Mouse (Mus musculus) heart, embryonic 16.5 days (tissue): ENCODE results near the gene Cemip. TPM values are rescaled to one million over a fixed set of nuclear protein-coding genes. Genes with fewer than 3 reads are reported as not detected.
A peak's percentile ranks its signal among the peaks of the same experiment; 100 is the strongest.

Source experiments
- ATAC-seq: fragments of 200-750 bp; cut with Nextera tagmentation; replicated peaks from 2 replicates; pipeline ENCODE4 v1.8.0; 2017; ENCODE audit warnings: moderate number of reproducible peaks; ENCODE audit not compliant: insufficient read depth, low FRiP score; ENCODE audit errors: extremely low read depth
- H3K27ac ChIP-seq: fragments of 300-500 bp; sonication (generic); 2 replicates; pipeline ENCODE4 v1.5.1; 2014; ENCODE audit warnings: mild to moderate bottlenecking, low read length, control low read depth, moderate library complexity
- H3K27me3 ChIP-seq: fragments of 300-500 bp; sonication (generic); 2 replicates; pipeline ENCODE4 v1.6.1; 2014; ENCODE audit warnings: low read length, mixed read lengths; ENCODE audit not compliant: control insufficient read depth, insufficient read depth
- H3K36me3 ChIP-seq: fragments of 300-500 bp; sonication (generic); 2 replicates; pipeline ENCODE4 v1.6.1; 2014; ENCODE audit not compliant: control insufficient read depth, insufficient read depth
- H3K4me1 ChIP-seq: fragments of 300-500 bp; sonication (generic); 2 replicates; pipeline ENCODE4 v1.6.1; 2014; ENCODE audit warnings: low read length, mixed read lengths; ENCODE audit not compliant: control insufficient read depth, insufficient read depth
- H3K4me2 ChIP-seq: fragments of 300-500 bp; sonication (generic); 2 replicates; pipeline ENCODE4 v1.6.1; 2014; ENCODE audit warnings: low read depth, mild to moderate bottlenecking, control low read depth, low read length
- H3K4me3 ChIP-seq: fragments of 300-500 bp; sonication (generic); 2 replicates; pipeline ENCODE4 v1.5.1; 2014; ENCODE audit warnings: mild to moderate bottlenecking, control low read depth, low read length
- H3K9ac ChIP-seq: fragments of 300-500 bp; sonication (generic); 2 replicates; pipeline ENCODE4 v1.6.1; 2014; ENCODE audit warnings: low read length, control low read depth
- H3K9me3 ChIP-seq: fragments of 300-500 bp; sonication (generic); replicated peaks from 2 replicates; pipeline ENCODE4 v1.6.1; 2016; ENCODE audit warnings: low read length; ENCODE audit not compliant: control insufficient read depth
- WGBS: fragments of 180-500 bp; shearing (Covaris S2); extraction: QIAGEN DNeasy Blood & Tissue Kit; methylation state at CpG from one replicate; pipeline ENCODE4 v1.1.7; 2014; 5-methylcytosine and 5-hydroxymethylcytosine counted together
- polyA plus RNA-seq: library from polyadenylated mRNA; unstranded; fragments of >200 nt; fragmentation: Nextera tagmentation; extraction: Ambion mirVana; gene quantifications from 2 replicates; pipeline ENCODE4 v1.2.1, GENCODE M21; 2015

The Cemip gene
- polyA plus RNA-seq, 1 experiment from 2014 or later = 0.32 TPM

GRCm38 (mm10) chr7:84045546-84045945 lies 40.8 kb downstream of the Cemip start:
- no peak for ATAC-seq
- Histone ChIP-seq H3K36me3 (no peaks in the 10 kb centered on the region), H3K4me3 (no peak overlapping the region), H3K27ac (no peak overlapping the region), H3K4me1 (no peaks in the 10 kb centered on the region), H3K4me2 (no peak overlapping the region), H3K27me3 (no peaks in the 10 kb centered on the region), H3K9me3 (no peaks in the 10 kb centered on the region), H3K9ac (no peak overlapping the region)
- 60% methylated on average over 4 of the region's 4 CpGs for WGBS

- no peaks in the 10 kb centered on the region for H3K9me3 ChIP-seq
- 77% methylated on average over 4 of the region's 4 CpGs for WGBS
- no peak overlapping the region for H3K27ac ChIP-seq
- H3K9ac ChIP-seq = no peak overlapping the region
- no peaks in the 10 kb centered on the region for H3K27me3 ChIP-seq
- no peak overlapping the region for H3K4me2 ChIP-seq
- no peak overlapping the region for H3K4me3 ChIP-seq
- H3K4me1 ChIP-seq = no peaks in the 10 kb centered on the region
- no peaks in the 10 kb centered on the region for H3K36me3 ChIP-seq
- no peak for ATAC-seq
Observed at GRCm38 (mm10) chr7:84044581-84045290, 41.6 kb downstream of the Cemip start.

- ATAC-seq = no peak
- Histone ChIP-seq H3K4me1 (no peaks in the 10 kb centered on the region), H3K4me2 (no peak overlapping the region), H3K9me3 (no peaks in the 10 kb centered on the region), H3K27ac (no peak overlapping the region), H3K4me3 (no peak overlapping the region), H3K36me3 (no peaks in the 10 kb centered on the region), H3K27me3 (no peaks in the 10 kb centered on the region), H3K9ac (no peak overlapping the region)
- WGBS = 50% methylated on average over 1 of the region's 1 CpGs
Observed at GRCm38 (mm10) chr7:84042726-84043125, 43.6 kb downstream of the Cemip start.

- H3K4me2 ChIP-seq = no peak overlapping the region
- ATAC-seq = no peak
- 60% methylated on average over 8 of the region's 8 CpGs for WGBS
- H3K27ac ChIP-seq = no peak overlapping the region
- H3K9me3 ChIP-seq = no peaks in the 10 kb centered on the region
- no peak overlapping the region for H3K4me3 ChIP-seq
- no peaks in the 10 kb centered on the region for H3K36me3 ChIP-seq
- no peak overlapping the region for H3K9ac ChIP-seq
- no peaks in the 10 kb centered on the region for H3K4me1 ChIP-seq
- H3K27me3 ChIP-seq = no peaks in the 10 kb centered on the region
Observed at GRCm38 (mm10) chr7:84039856-84040522, 46.3 kb downstream of the Cemip start.

GRCm38 (mm10) chr7:84038642-84039041 lies 47.7 kb downstream of the Cemip start:
- H3K9me3 ChIP-seq = no peaks in the 10 kb centered on the region
- H3K4me1 ChIP-seq = no peaks in the 10 kb centered on the region
- H3K27ac ChIP-seq = no peak overlapping the region
- H3K4me3 ChIP-seq = no peak overlapping the region
- 94% methylated on average over 10 of the region's 10 CpGs for WGBS
- no peak overlapping the region for H3K4me2 ChIP-seq
- no peaks in the 10 kb centered on the region for H3K36me3 ChIP-seq
- H3K9ac ChIP-seq = no peak overlapping the region
- no peak for ATAC-seq
- no peaks in the 10 kb centered on the region for H3K27me3 ChIP-seq

- no peaks in the 10 kb centered on the region for H3K9me3 ChIP-seq
- peaks cover 7% of the 10 kb centered on the region for H3K4me1 ChIP-seq
- 60% methylated on average over 1 of the region's 1 CpGs for WGBS
- H3K36me3 ChIP-seq = no peaks in the 10 kb centered on the region
- no peak overlapping the region for H3K9ac ChIP-seq
- ATAC-seq = no peak
- H3K4me2 ChIP-seq = no peak overlapping the region
- H3K27me3 ChIP-seq = no peaks in the 10 kb centered on the region
- no peak overlapping the region for H3K27ac ChIP-seq
- H3K4me3 ChIP-seq = no peak overlapping the region
Observed at GRCm38 (mm10) chr7:84032831-84033230, 53.5 kb downstream of the Cemip start.

- Histone ChIP-seq H3K4me2 (no peak overlapping the region), H3K9ac (no peak overlapping the region), H3K9me3 (no peaks in the 10 kb centered on the region), H3K27ac (0 out of 2 replicates have a peak overlapping the region, but pooled peaks have one; percentile 29), H3K4me1 (peaks cover 10% of the 10 kb centered on the region), H3K4me3 (no peak overlapping the region), H3K36me3 (no peaks in the 10 kb centered on the region), H3K27me3 (no peaks in the 10 kb centered on the region)
- ATAC-seq = 0 out of 2 replicates have a peak, but pooled peaks have one; percentile 32
- 33% methylated on average over 3 of the region's 3 CpGs for WGBS
Observed at GRCm38 (mm10) chr7:84029120-84029771, 57.1 kb downstream of the Cemip start.

GRCm38 (mm10) chr7:84028368-84028767 lies 57.9 kb downstream of the Cemip start:
- Histone ChIP-seq H3K4me1 (peaks cover 10% of the 10 kb centered on the region), H3K27me3 (no peaks in the 10 kb centered on the region), H3K9me3 (no peaks in the 10 kb centered on the region), H3K36me3 (no peaks in the 10 kb centered on the region), H3K4me2 (no peak overlapping the region), H3K9ac (no peak overlapping the region), H3K27ac (no peak overlapping the region), H3K4me3 (no peak overlapping the region)
- 50% methylated on average over 4 of the region's 4 CpGs for WGBS
- no peak for ATAC-seq
